Comparison of ENCODE assay signal across 7 mouse cellular contexts in genomic region chr1:133076681-133077514, GRCm38 (mm10). TPM values are rescaled to one million over a fixed set of nuclear protein-coding genes. Genes with fewer than 3 reads are reported as not detected.
DNase-seq lines count a peak whose midpoint lies in the region; ATAC-seq and TF ChIP-seq lines count a peak whose summit lies in the region.

No protein-coding gene starts in this region.

- ATAC-seq in heart, embryonic 13.5 days (ENCODE audit: extremely low read depth, insufficient number of reproducible peaks, low FRiP score, low TSS enrichment), result no peak
- ATAC-seq in lung, embryonic 14.5 days (ENCODE audit: insufficient read depth), result peak; percentile 70

- peaks cover 58% of the 10 kb centered on the region for H3K4me1 ChIP-seq in heart, embryonic 13.5 days
- peaks cover 31% of the 10 kb centered on the region for H3K4me1 ChIP-seq in lung, embryonic 14.5 days (ENCODE audit: insufficient read depth)

- no peak for TF ChIP-seq POLR2A in brain, embryonic 14.5 days (IDR thresholded peaks at IDR 0.05; ENCODE audit: borderline replicate concordance, extremely low read depth, insufficient read depth, insufficient read length, poor library complexity, severe bottlenecking)

- peaks cover 68% of the 10 kb centered on the region for H3K36me3 ChIP-seq in heart, embryonic 13.5 days
- peaks cover 4% of the 10 kb centered on the region; the same call in 1 of the 2 replicates for H3K36me3 ChIP-seq in lung, embryonic 14.5 days (ENCODE audit: insufficient read depth)

- H3K27ac ChIP-seq in heart, embryonic 13.5 days (replicated peaks), result peak overlapping the region; percentile 81
- H3K27ac ChIP-seq in lung, embryonic 14.5 days (ENCODE audit: low read depth), result peak overlapping the region; percentile 65; the same call in 1 of the 2 replicates

- WGBS in heart, embryonic 13.5 days, result 36% methylated on average over 20 of the region's 20 CpGs
- WGBS in lung, embryonic 14.5 days, result 27% methylated on average over 20 of the region's 20 CpGs

- H3K9me3 ChIP-seq in heart, embryonic 13.5 days, result no peaks in the 10 kb centered on the region
- H3K9me3 ChIP-seq in lung, embryonic 14.5 days (ENCODE audit: low read depth, low read length), result no peaks in the 10 kb centered on the region

- no peak for TF ChIP-seq CTCF in brain, embryonic 14.5 days (IDR thresholded peaks at IDR 0.05; ENCODE audit: borderline replicate concordance, extremely low read depth, insufficient read depth, insufficient read length)
- TF ChIP-seq CTCF in lung, embryonic 14.5 days (IDR thresholded peaks at IDR 0.05; ENCODE audit: low read depth), result no peak

- peak; percentile 33 for DNase-seq in Muller cell, postnatal 12 days (ENCODE audit: inconsistent ontology term)
- DNase-seq in brain, embryonic 14.5 days (ENCODE audit: low read depth), result peak; percentile 65
- DNase-seq in lung, embryonic 14.5 days, result peak; percentile 83
- no peak for DNase-seq in cerebellum, adult 18-20 months
- no peak for DNase-seq in T-cell, adult 2 months (ENCODE audit: low spot score)
- DNase-seq in kidney, adult 11 months, result no peak

- H3K9ac ChIP-seq in heart, embryonic 13.5 days, result peak overlapping the region; percentile 29
- H3K9ac ChIP-seq in lung, embryonic 14.5 days, result no peak overlapping the region

- H3K4me2 ChIP-seq in heart, embryonic 13.5 days, result 0 out of 2 replicates have a peak overlapping the region, but pooled peaks have one; percentile 10
- H3K4me2 ChIP-seq in lung, embryonic 14.5 days, result peak overlapping the region; percentile 10; the same call in 1 of the 2 replicates

- H3K4me3 ChIP-seq in heart, embryonic 13.5 days, result no peak overlapping the region
- H3K4me3 ChIP-seq in lung, embryonic 14.5 days (ENCODE audit: low read depth, low read length), result no peak overlapping the region

- no peaks in the 10 kb centered on the region for H3K27me3 ChIP-seq in heart, embryonic 13.5 days (replicated peaks)
- no peaks in the 10 kb centered on the region for H3K27me3 ChIP-seq in lung, embryonic 14.5 days (ENCODE audit: insufficient read depth, low read length)

RNA-seq across cellular contexts. Expression of gene Pik3c2b, which starts 31.4 kb away (rescaled TPM):
- 27.2 and 31.2 TPM in 2 replicates for polyA plus RNA-seq in brain, embryonic 14.5 days (2012; rRNA removed)
- polyA plus RNA-seq in heart, embryonic 13.5 days (2015; fragmentation: Nextera tagmentation; extraction: Ambion mirVana), result 8.5 and 9.5 TPM in 2 replicates
- 7.1 TPM in 2 replicates for polyA plus RNA-seq in lung, embryonic 14.5 days (2014; fragmentation: Nextera tagmentation; extraction: Ambion mirVana)

RNA-seq across cellular contexts. Expression of gene Mdm4, which starts 46.5 kb away (rescaled TPM):
- polyA plus RNA-seq in brain, embryonic 14.5 days (2012; rRNA removed), result 113 and 132 TPM in 2 replicates
- 19.2 and 23.4 TPM in 2 replicates for polyA plus RNA-seq in heart, embryonic 13.5 days (2015; fragmentation: Nextera tagmentation; extraction: Ambion mirVana)
- 43.4 and 49.5 TPM in 2 replicates for polyA plus RNA-seq in lung, embryonic 14.5 days (2014; fragmentation: Nextera tagmentation; extraction: Ambion mirVana)

RNA-seq across cellular contexts. Expression of gene Ppp1r15b, which starts 54.0 kb away (rescaled TPM):
- polyA plus RNA-seq in brain, embryonic 14.5 days (2012; rRNA removed), result 25.9 and 31.3 TPM in 2 replicates
- 24.2 and 24.8 TPM in 2 replicates for polyA plus RNA-seq in heart, embryonic 13.5 days (2015; fragmentation: Nextera tagmentation; extraction: Ambion mirVana)
- 51.4 and 54.3 TPM in 2 replicates for polyA plus RNA-seq in lung, embryonic 14.5 days (2014; fragmentation: Nextera tagmentation; extraction: Ambion mirVana)

Comparison
In these comparisons a context has a peak if more than half of its experiments do, and no peak if none do; other contexts are left out.
1. DNase-seq: peak in Muller cell, postnatal 12 days (single experiment), brain, embryonic 14.5 days (single experiment) and lung, embryonic 14.5 days (single experiment); none in cerebellum, adult 18-20 months (0 of 2), T-cell, adult 2 months (single experiment) and kidney, adult 11 months (single experiment).